Mouse (Mus musculus): ENCODE data around the gene Zfp978.
"Not testable (repeated sequence)": the region's sequence is repeated elsewhere in the genome, so short reads cannot be mapped to it uniquely, and the experiment has no call there.

- TF ChIP-seq CTCF (IDR thresholded peaks at IDR 0.05; ENCODE audit: low read depth, low read length) = 0 out of 2 replicates have a peak, but pooled peaks have one; percentile 3
- TF ChIP-seq TAL1 (conservative IDR thresholded peaks at IDR 0.05; ENCODE audit: low read depth, low read length) = not testable (repeated sequence)
Observed at GRCm38 (mm10) chr4:147416365-147416764, 55.3 kb downstream of the Zfp978 start.

Measured in G1E (cell line).